Mouse (Mus musculus) testis, adult 2 months (tissue): ENCODE data around the gene Gm21969. TPM values are rescaled to one million over a fixed set of nuclear protein-coding genes. Genes with fewer than 3 reads are reported as not detected.

Experiments
- H3K27ac ChIP-seq: fragments of 200-500 bp; 2 replicates; pipeline ENCODE4 v1.5.1; 2012; ENCODE audit warnings: low read depth, low read length; ENCODE audit not compliant: control insufficient read depth, insufficient read depth
- H3K27me3 ChIP-seq: fragments of 200-500 bp; 2 replicates; pipeline ENCODE4 v1.6.1; 2012; ENCODE audit warnings: mild to moderate bottlenecking, low read length, moderate library complexity; ENCODE audit not compliant: control insufficient read depth, insufficient read depth
- H3K36me3 ChIP-seq: fragments of 200-500 bp; 2 replicates; pipeline ENCODE4 v1.6.1; 2012; ENCODE audit warnings: mild to moderate bottlenecking, low read length; ENCODE audit not compliant: control insufficient read depth, insufficient read depth
- H3K4me1 ChIP-seq: fragments of 200-500 bp; 2 replicates; pipeline ENCODE4 v1.6.1; 2012; ENCODE audit warnings: low read length; ENCODE audit not compliant: control insufficient read depth, insufficient read depth
- H3K4me3 ChIP-seq: fragments of 200-500 bp; 2 replicates; pipeline ENCODE4 v1.5.1; 2012; ENCODE audit warnings: low read depth, mild to moderate bottlenecking, low read length, moderate library complexity, mixed read lengths; ENCODE audit not compliant: control insufficient read depth
- CTCF ChIP-seq: fragments of 200-500 bp; IDR thresholded peaks from 2 replicates; pipeline ENCODE4 v1.5.1; 2012; ENCODE audit warnings: low read depth, mild to moderate bottlenecking, inconsistent platforms, low read length, moderate library complexity; ENCODE audit not compliant: control insufficient read depth, insufficient read depth, insufficient replicate concordance
- POLR2A ChIP-seq: fragments of 200-500 bp; IDR thresholded peaks from 2 replicates; pipeline ENCODE4 v1.6.1; 2012; ENCODE audit warnings: low read depth, mild to moderate bottlenecking, inconsistent platforms, low read length, moderate library complexity; ENCODE audit not compliant: control insufficient read depth
- polyA plus RNA-seq: library from polyadenylated mRNA; depleted of rRNA; stranded (reverse); fragments of >200 nt; gene quantifications from 2 replicates; pipeline ENCODE4 v1.2.3, GENCODE M21; 2012

Gene Gm21969
- polyA plus RNA-seq, 1 experiment = not detected

GRCm38 (mm10) chr4:139580663-139581336 is 22.2 kb upstream of the Gm21969 start:
- Histone ChIP-seq H3K4me1 (peaks cover 5% of the 10 kb centered on the region; the same call in 1 of the 2 replicates), H3K4me3 (no peak overlapping the region), H3K27ac (no peak overlapping the region), H3K27me3 (no peaks in the 10 kb centered on the region), H3K36me3 (no peaks in the 10 kb centered on the region)
- TF ChIP-seq CTCF = no peak

GRCm38 (mm10) chr4:139581427-139582051 is 21.4 kb upstream of the Gm21969 start:
- H3K27me3 ChIP-seq = no peaks in the 10 kb centered on the region
- no peaks in the 10 kb centered on the region; the same call in 1 of the 2 replicates for H3K4me1 ChIP-seq
- TF ChIP-seq POLR2A = no peak
- TF ChIP-seq CTCF = no peak
- H3K27ac ChIP-seq = no peak overlapping the region
- H3K4me3 ChIP-seq = no peak overlapping the region
- H3K36me3 ChIP-seq = no peaks in the 10 kb centered on the region

- Histone ChIP-seq H3K36me3 (no peaks in the 10 kb centered on the region), H3K27ac (no peak overlapping the region), H3K4me3 (no peak overlapping the region), H3K27me3 (no peaks in the 10 kb centered on the region), H3K4me1 (no peaks in the 10 kb centered on the region; the same call in 1 of the 2 replicates)
- no peak for TF ChIP-seq CTCF
- no peak for TF ChIP-seq POLR2A
Observed at GRCm38 (mm10) chr4:139582346-139582745, 20.6 kb upstream of the Gm21969 start.

- H3K4me3 ChIP-seq = no peak overlapping the region
- H3K27me3 ChIP-seq = no peaks in the 10 kb centered on the region
- no peaks in the 10 kb centered on the region; the same call in 1 of the 2 replicates for H3K4me1 ChIP-seq
- no peak overlapping the region for H3K27ac ChIP-seq
- no peaks in the 10 kb centered on the region for H3K36me3 ChIP-seq
- TF ChIP-seq POLR2A (no peak), CTCF (no peak)
Observed at GRCm38 (mm10) chr4:139582903-139583302, 20.1 kb upstream of the Gm21969 start.

GRCm38 (mm10) chr4:139583629-139584245 is 19.2 kb upstream of the Gm21969 start:
- no peaks in the 10 kb centered on the region; the same call in 1 of the 2 replicates for H3K4me1 ChIP-seq
- H3K27me3 ChIP-seq = no peaks in the 10 kb centered on the region
- no peak overlapping the region for H3K27ac ChIP-seq
- no peaks in the 10 kb centered on the region for H3K36me3 ChIP-seq
- TF ChIP-seq CTCF (no peak), POLR2A (no peak)
- H3K4me3 ChIP-seq = no peak overlapping the region

GRCm38 (mm10) chr4:139584704-139585103 is 18.3 kb upstream of the Gm21969 start:
- H3K27me3 ChIP-seq = no peaks in the 10 kb centered on the region
- H3K4me1 ChIP-seq = no peaks in the 10 kb centered on the region; the same call in 1 of the 2 replicates
- no peak for TF ChIP-seq POLR2A
- TF ChIP-seq CTCF = no peak
- H3K4me3 ChIP-seq = no peak overlapping the region
- H3K27ac ChIP-seq = no peak overlapping the region
- H3K36me3 ChIP-seq = no peaks in the 10 kb centered on the region

GRCm38 (mm10) chr4:139585713-139586112 is 17.3 kb upstream of the Gm21969 start:
- Histone ChIP-seq H3K36me3 (no peaks in the 10 kb centered on the region), H3K4me1 (no peaks in the 10 kb centered on the region; the same call in 1 of the 2 replicates), H3K4me3 (no peak overlapping the region), H3K27me3 (no peaks in the 10 kb centered on the region), H3K27ac (no peak overlapping the region)
- no peak for TF ChIP-seq CTCF
- no peak for TF ChIP-seq POLR2A

- H3K36me3 ChIP-seq = no peaks in the 10 kb centered on the region
- H3K4me1 ChIP-seq = no peaks in the 10 kb centered on the region; the same call in 1 of the 2 replicates
- no peak overlapping the region for H3K4me3 ChIP-seq
- H3K27ac ChIP-seq = no peak overlapping the region
- no peak for TF ChIP-seq CTCF
- TF ChIP-seq POLR2A = no peak
- H3K27me3 ChIP-seq = no peaks in the 10 kb centered on the region
Observed at GRCm38 (mm10) chr4:139587370-139587769, 15.6 kb upstream of the Gm21969 start.
